Comparison of ENCODE assay signal across 9 mouse cellular contexts in genomic region chr1:189879212-189879611, GRCm38 (mm10). TPM values are rescaled to one million over a fixed set of nuclear protein-coding genes. Genes with fewer than 3 reads are reported as not detected.
A peak's percentile ranks its signal among the peaks of the same experiment; 100 is the strongest.
DNase-seq lines count a peak whose midpoint lies in the region; ATAC-seq and TF ChIP-seq lines count a peak whose summit lies in the region.
"Had no signal": no experiment of that assay in that cellular context is flagged by ENCODE, and none has a peak within 500 bp of the region (broad histone marks: within the 10 kb centered on the region; RNA-seq: fewer than 3 reads in every experiment).

No protein-coding gene starts in this region.

- no peak overlapping the region for H3K4me3 ChIP-seq in heart, embryonic 14.5 days (ENCODE audit: control insufficient read depth in 1 of 2, insufficient read depth in 1 of 2, low read depth in 1 of 2, low read length in 2 of 2)
- no peak overlapping the region for H3K4me3 ChIP-seq in lung, embryonic 16.5 days (ENCODE audit: low read length)
- no peak overlapping the region for H3K4me3 ChIP-seq in embryonic facial prominence, embryonic 14.5 days (ENCODE audit: low read depth, low read length)
- H3K4me3 ChIP-seq in small intestine, adult 2 months (ENCODE audit: low read depth, low read length): no peak overlapping the region
- H3K4me3 ChIP-seq: midbrain, embryonic 12.5 days had no signal

- no peak overlapping the region for H3K9ac ChIP-seq in heart, embryonic 14.5 days (ENCODE audit: low read length)
- H3K9ac ChIP-seq in lung, embryonic 16.5 days (ENCODE audit: low read length): no peak overlapping the region
- H3K9ac ChIP-seq in embryonic facial prominence, embryonic 14.5 days (ENCODE audit: low read depth, low read length): no peak overlapping the region
- H3K9ac ChIP-seq: midbrain, embryonic 12.5 days had no signal

- H3K27ac ChIP-seq in heart, embryonic 14.5 days (replicated peaks in 1 of 2; ENCODE audit: control insufficient read depth in 1 of 2, insufficient read depth in 1 of 2, low read depth in 2 of 2, low read length in 2 of 2): peak overlapping the region; percentile 63 to 68
- H3K27ac ChIP-seq in lung, embryonic 16.5 days (ENCODE audit: low read length): peak overlapping the region; percentile 30; the same call in 1 of the 2 replicates
- peak overlapping the region; percentile 68 for H3K27ac ChIP-seq in embryonic facial prominence, embryonic 14.5 days (replicated peaks; ENCODE audit: low read depth, low read length)
- H3K27ac ChIP-seq in small intestine, adult 2 months (ENCODE audit: insufficient read depth, low read depth, low read length): peak overlapping the region; percentile 21; the same call in 1 of the 2 replicates
- H3K27ac ChIP-seq: midbrain, embryonic 12.5 days had no signal

- TF ChIP-seq POLR2A in small intestine, adult 2 months (IDR thresholded peaks at IDR 0.05; ENCODE audit: low read depth, low read length): no peak

- intact Hi-C loops in heart, postnatal 36 days (cut with DNase I): no loop called here

- DNase-seq in heart, postnatal 36 days: no peak
- DNase-seq in lung, postnatal 4 days: no peak
- peak; percentile 55 for DNase-seq in embryonic facial prominence, embryonic 14.5 days (ENCODE audit: low spot score)
- no peak for DNase-seq in thymus, postnatal 4 days
- DNase-seq: thymus, postnatal 14 days had no signal

- H3K4me1 ChIP-seq in heart, embryonic 14.5 days (ENCODE audit: control insufficient read depth in 2 of 2, insufficient read depth in 2 of 2, low read length in 2 of 2): peaks cover 22 to 41% of the 10 kb centered on the region in 2 experiments
- H3K4me1 ChIP-seq in lung, embryonic 16.5 days (replicated peaks; ENCODE audit: control insufficient read depth, insufficient read depth, low read length): peaks cover 23% of the 10 kb centered on the region
- H3K4me1 ChIP-seq in embryonic facial prominence, embryonic 14.5 days (ENCODE audit: control insufficient read depth, insufficient read depth, low read length): no peaks in the 10 kb centered on the region
- peaks cover 6% of the 10 kb centered on the region for H3K4me1 ChIP-seq in small intestine, adult 2 months (ENCODE audit: control insufficient read depth, insufficient read depth, insufficient read length, low read length)

- H3K4me2 ChIP-seq in heart, embryonic 14.5 days (ENCODE audit: low read length): no peak overlapping the region
- H3K4me2 ChIP-seq in lung, embryonic 16.5 days (ENCODE audit: low read depth, low read length): no peak overlapping the region
- no peak overlapping the region for H3K4me2 ChIP-seq in embryonic facial prominence, embryonic 14.5 days (ENCODE audit: low read depth, low read length)
- H3K4me2 ChIP-seq: midbrain, embryonic 12.5 days had no signal

- H3K9me3 ChIP-seq in heart, embryonic 14.5 days (ENCODE audit: control insufficient read depth, low read length): no peaks in the 10 kb centered on the region
- H3K9me3 ChIP-seq in lung, embryonic 16.5 days (ENCODE audit: control insufficient read depth, low read length): no peaks in the 10 kb centered on the region
- H3K9me3 ChIP-seq in embryonic facial prominence, embryonic 14.5 days (ENCODE audit: control insufficient read depth, low read length): no peaks in the 10 kb centered on the region
- H3K9me3 ChIP-seq: midbrain, embryonic 12.5 days had no signal

- H3K27me3 ChIP-seq in heart, embryonic 14.5 days (ENCODE audit: control insufficient read depth, insufficient read depth, low read length): no peaks in the 10 kb centered on the region
- H3K27me3 ChIP-seq in lung, embryonic 16.5 days (ENCODE audit: control insufficient read depth, insufficient read depth, low read depth, low read length): no peaks in the 10 kb centered on the region
- H3K27me3 ChIP-seq in embryonic facial prominence, embryonic 14.5 days (replicated peaks; ENCODE audit: control insufficient read depth, insufficient read depth, low read length): no peaks in the 10 kb centered on the region
- no peaks in the 10 kb centered on the region for H3K27me3 ChIP-seq in small intestine, adult 2 months (ENCODE audit: control insufficient read depth, insufficient read depth, low read length)
- H3K27me3 ChIP-seq: midbrain, embryonic 12.5 days had no signal

- 48% methylated on average over 2 of the region's 2 CpGs for WGBS in heart, embryonic 14.5 days
- WGBS in lung, embryonic 16.5 days: 51% methylated on average over 2 of the region's 2 CpGs
- 51% methylated on average over 2 of the region's 2 CpGs for WGBS in embryonic facial prominence, embryonic 14.5 days
- 64% methylated on average over 2 of the region's 2 CpGs for WGBS in small intestine, adult 2 months

- no peak for TF ChIP-seq CTCF in small intestine, adult 2 months (IDR thresholded peaks at IDR 0.05; ENCODE audit: extremely low read depth, insufficient read length, insufficient replicate concordance, low read depth, low read length)

- H3K36me3 ChIP-seq in heart, embryonic 14.5 days (ENCODE audit: control insufficient read depth, insufficient read depth, low read length): peaks cover 55% of the 10 kb centered on the region
- no peaks in the 10 kb centered on the region for H3K36me3 ChIP-seq in lung, embryonic 16.5 days (ENCODE audit: control insufficient read depth, insufficient read depth, low read length)
- peaks cover 35% of the 10 kb centered on the region; the same call in 1 of the 2 replicates for H3K36me3 ChIP-seq in embryonic facial prominence, embryonic 14.5 days (ENCODE audit: control insufficient read depth, insufficient read depth, low read length)
- H3K36me3 ChIP-seq in small intestine, adult 2 months (ENCODE audit: control insufficient read depth, insufficient read depth, low read length): no peaks in the 10 kb centered on the region; the same call in 1 of the 2 replicates
- H3K36me3 ChIP-seq: midbrain, embryonic 12.5 days had no signal

- no peak for ATAC-seq in heart, embryonic 14.5 days (ENCODE audit: insufficient number of reproducible peaks, insufficient read depth, low FRiP score, low read depth)
- peak; percentile 34; the same call in 1 of the 2 replicates for ATAC-seq in lung, embryonic 16.5 days (ENCODE audit: low read depth)
- ATAC-seq in embryonic facial prominence, embryonic 14.5 days (ENCODE audit: low read depth): peak; percentile 42; the same call in 1 of the 2 replicates

RNA-seq across cellular contexts. Expression of gene Smyd2, which starts 43.0 kb away (rescaled TPM):
- 227 and 246 TPM in 2 replicates for polyA plus RNA-seq in heart, embryonic 14.5 days (2014; fragmentation: Nextera tagmentation; extraction: Ambion mirVana)
- total RNA-seq in heart, postnatal 36 days (2021): 100 to 1,000 TPM; 101 to 110 TPM
- polyA plus RNA-seq in lung, embryonic 16.5 days (2015; fragmentation: Nextera tagmentation; extraction: Ambion mirVana): 75.6 and 80.3 TPM in 2 replicates
- polyA plus RNA-seq in embryonic facial prominence, embryonic 14.5 days (2014; fragmentation: Nextera tagmentation; extraction: Ambion mirVana): 97.4 and 104 TPM in 2 replicates
- 19.9 and 27.0 TPM in 2 replicates for polyA plus RNA-seq in small intestine, adult 2 months (2012; rRNA removed)
